Mouse (Mus musculus): ENCODE results near the gene Tmem274. TPM values are rescaled to one million over a fixed set of nuclear protein-coding genes. Genes with fewer than 3 reads are reported as not detected.
A peak's percentile ranks its signal among the peaks of the same experiment; 100 is the strongest.

Gene Tmem274
- polyA plus RNA-seq, 1 experiment = not detected

DNA sequence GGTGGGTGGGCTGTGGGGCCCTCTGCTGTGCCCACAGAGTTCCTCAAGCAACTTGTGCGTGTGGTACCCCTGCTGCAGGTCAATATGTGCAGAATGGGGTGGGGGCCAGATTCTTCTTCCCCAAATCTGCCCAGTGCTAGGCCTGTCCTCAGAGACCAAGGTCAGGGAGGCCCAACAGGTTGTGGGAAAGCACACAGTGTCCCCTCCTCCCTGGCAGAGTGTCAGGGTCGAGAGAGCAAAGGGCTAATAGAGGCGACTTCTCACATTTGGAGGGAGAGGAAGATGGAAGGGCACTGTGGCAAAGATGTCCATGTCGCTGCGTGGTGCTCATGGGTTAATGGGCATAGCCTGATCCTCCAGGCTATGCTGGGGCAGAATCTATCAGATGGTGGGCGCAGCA lies 48.6 kb downstream of the Tmem274 start:
- 77% methylated on average over 6 of the region's 6 CpGs for WGBS
- no peak for TF ChIP-seq POLR2A (IDR thresholded peaks at IDR 0.05; ENCODE audit: insufficient read depth, low read depth, low read length)
- TF ChIP-seq CTCF (IDR thresholded peaks at IDR 0.05; ENCODE audit: insufficient read depth, low read depth, low read length) = no peak
- H3K4me3 ChIP-seq (ENCODE audit: insufficient read depth, low read depth, low read length) = no peak overlapping the region
- H3K4me1 ChIP-seq (ENCODE audit: control insufficient read depth, insufficient read depth, low read length) = peaks cover 23% of the 10 kb centered on the region
- H3K27ac ChIP-seq (ENCODE audit: insufficient read depth, low read depth, low read length) = peak overlapping the region; percentile 54

DNA sequence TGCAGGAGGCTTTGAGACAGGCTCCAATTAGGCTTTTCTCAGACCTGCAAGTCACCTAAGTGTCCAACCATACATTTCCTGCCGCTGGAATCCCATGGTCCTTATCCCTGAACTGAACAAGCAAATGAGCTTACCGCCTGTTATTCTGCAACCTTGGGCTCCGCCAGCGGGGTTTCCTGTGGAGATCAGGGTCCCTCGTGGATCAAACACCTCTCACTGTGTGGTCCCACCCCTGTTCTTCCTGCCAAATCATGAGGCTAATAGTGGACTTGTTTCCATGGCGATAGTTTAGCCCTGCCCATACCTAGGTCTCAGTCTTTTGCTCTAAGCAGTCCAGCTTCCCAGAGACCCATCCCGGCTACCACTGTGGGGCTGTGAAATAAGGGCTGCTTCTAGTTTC lies 49.2 kb downstream of the Tmem274 start:
- TF ChIP-seq POLR2A (IDR thresholded peaks at IDR 0.05; ENCODE audit: insufficient read depth, low read depth, low read length) (no peak), CTCF (IDR thresholded peaks at IDR 0.05; ENCODE audit: insufficient read depth, low read depth, low read length) (no peak)
- 54% methylated on average over 7 of the region's 7 CpGs for whole genome bisulfite sequencing

GRCm38 (mm10) chr4:149527621-149528354 lies 50.6 kb downstream of the Tmem274 start:
- Histone ChIP-seq H3K4me3 (ENCODE audit: insufficient read depth, low read depth, low read length) (no peak overlapping the region), H3K4me1 (ENCODE audit: control insufficient read depth, insufficient read depth, low read length) (peaks cover 18% of the 10 kb centered on the region), H3K27ac (ENCODE audit: insufficient read depth, low read depth, low read length) (no peak overlapping the region)
- WGBS = 83% methylated on average over 15 of the region's 15 CpGs
- TF ChIP-seq POLR2A (IDR thresholded peaks at IDR 0.05; ENCODE audit: insufficient read depth, low read depth, low read length) (no peak), CTCF (IDR thresholded peaks at IDR 0.05; ENCODE audit: insufficient read depth, low read depth, low read length) (no peak)

More for the DNA sequence above, 49.2 kb downstream of the Tmem274 start:
- H3K4me3 ChIP-seq (ENCODE audit: insufficient read depth, low read depth, low read length) = no peak overlapping the region
- H3K4me1 ChIP-seq (ENCODE audit: control insufficient read depth, insufficient read depth, low read length) = peaks cover 19% of the 10 kb centered on the region
- peak overlapping the region; percentile 54 for H3K27ac ChIP-seq (ENCODE audit: insufficient read depth, low read depth, low read length)

- 83% methylated on average over 6 of the region's 6 CpGs for WGBS
- Histone ChIP-seq H3K4me3 (ENCODE audit: insufficient read depth, low read depth, low read length) (no peak overlapping the region), H3K4me1 (ENCODE audit: control insufficient read depth, insufficient read depth, low read length) (peaks cover 17% of the 10 kb centered on the region), H3K27ac (ENCODE audit: insufficient read depth, low read depth, low read length) (no peak overlapping the region)
- TF ChIP-seq POLR2A (IDR thresholded peaks at IDR 0.05; ENCODE audit: insufficient read depth, low read depth, low read length) (no peak), CTCF (IDR thresholded peaks at IDR 0.05; ENCODE audit: insufficient read depth, low read depth, low read length) (no peak)
These were observed 52.5 kb downstream of the Tmem274 start for GRCm38 (mm10) chr4:149529691-149530090.

Other genes starting within 250 kb of the Tmem274 start
- gene Kif1b, start 169.7 kb upstream of the Tmem274 start, polyA plus RNA-seq (2012; ENCODE audit: insufficient read depth, insufficient read length, low replicate concordance, missing spikeins) = 79.8 and 484 TPM in 2 replicates
- gene Ube4b, start 50.6 kb upstream of the Tmem274 start, polyA plus RNA-seq (2012; ENCODE audit: insufficient read depth, insufficient read length, low replicate concordance, missing spikeins) = 129 TPM in 1 of 2 replicates, not detected in the other
- gene Rbp7, start 22.4 kb upstream of the Tmem274 start, polyA plus RNA-seq (2012; ENCODE audit: insufficient read depth, insufficient read length, low replicate concordance, missing spikeins) = not detected in 2 replicates
- not detected in 2 replicates for gene Nmnat1, start 7.8 kb downstream of the Tmem274 start, polyA plus RNA-seq (2012; ENCODE audit: insufficient read depth, insufficient read length, low replicate concordance, missing spikeins)
- gene Lzic, start 7.9 kb downstream of the Tmem274 start, polyA plus RNA-seq (2012; ENCODE audit: insufficient read depth, insufficient read length, low replicate concordance, missing spikeins) = not detected in 2 replicates
- not detected in 2 replicates for gene Ctnnbip1, start 40.9 kb downstream of the Tmem274 start, polyA plus RNA-seq (2012; ENCODE audit: insufficient read depth, insufficient read length, low replicate concordance, missing spikeins)
- 68.1 and 138 TPM in 2 replicates for gene Clstn1, start 109.1 kb downstream of the Tmem274 start, polyA plus RNA-seq (2012; ENCODE audit: insufficient read depth, insufficient read length, low replicate concordance, missing spikeins)
- not detected in 2 replicates for gene Pik3cd, start 225.2 kb downstream of the Tmem274 start, polyA plus RNA-seq (2012; ENCODE audit: insufficient read depth, insufficient read length, low replicate concordance, missing spikeins)